Mouse (Mus musculus) hindbrain, embryonic 10.5 days (tissue): Measurements from ENCODE around the gene Gpr107. TPM values are rescaled to one million over a fixed set of nuclear protein-coding genes. Genes with fewer than 3 reads are reported as not detected.

Experiments used
- DNase-seq: peaks from one replicate; pipeline ENCODE4 v3.0.0-alpha.2; 2017; ENCODE audit warnings: low spot score
- H3K27ac ChIP-seq: fragments of 300-500 bp; sonication (generic); 2 replicates; pipeline ENCODE4 v1.5.1; 2016; ENCODE audit warnings: mild to moderate bottlenecking, moderate library complexity
- H3K27me3 ChIP-seq: fragments of 300-500 bp; sonication (generic); 2 replicates; pipeline ENCODE4 v1.6.1; 2016; ENCODE audit warnings: mild to moderate bottlenecking; ENCODE audit not compliant: poor library complexity, insufficient read depth, severe bottlenecking
- H3K36me3 ChIP-seq: fragments of 300-500 bp; sonication (generic); 2 replicates; pipeline ENCODE4 v1.6.1; 2016; ENCODE audit warnings: mild to moderate bottlenecking, moderate library complexity
- H3K4me1 ChIP-seq: fragments of 300-500 bp; sonication (generic); replicated peaks from 2 replicates; pipeline ENCODE4 v1.6.1; 2016; ENCODE audit warnings: mild to moderate bottlenecking
- H3K4me3 ChIP-seq: fragments of 300-500 bp; sonication (generic); 2 replicates; pipeline ENCODE4 v1.5.1; 2016; ENCODE audit warnings: mild to moderate bottlenecking, moderate library complexity
- H3K9me3 ChIP-seq: fragments of 300-500 bp; sonication (generic); 2 replicates; pipeline ENCODE4 v1.6.1; 2016; ENCODE audit warnings: mild to moderate bottlenecking, moderate library complexity
- WGBS: fragments of 180-500 bp; shearing (Covaris S2); methylation state at CpG from one replicate; pipeline ENCODE4 v1.1.7; 2016; 5-methylcytosine and 5-hydroxymethylcytosine counted together
- polyA plus RNA-seq: library from polyadenylated mRNA; unstranded; fragments of >200 nt; fragmentation: Nextera tagmentation; extraction: Ambion mirVana; gene quantifications from 2 replicates; pipeline ENCODE4 v1.2.1, GENCODE M21; 2016

Gene Gpr107
- polyA plus RNA-seq, 1 experiment from 2014 or later: 35.1 TPM

- no peak overlapping the region for H3K27ac ChIP-seq
- H3K4me1 ChIP-seq: peaks cover 57% of the 10 kb centered on the region
- DNase-seq: no peak
- WGBS: 86% methylated on average over 6 of the region's 6 CpGs
- no peaks in the 10 kb centered on the region for H3K9me3 ChIP-seq
- H3K36me3 ChIP-seq: peaks cover 33% of the 10 kb centered on the region
- H3K27me3 ChIP-seq: peaks cover 18% of the 10 kb centered on the region
- H3K4me3 ChIP-seq: no peak overlapping the region
These were observed 96.7 kb downstream of the Gpr107 start for GRCm38 (mm10) chr2:31248856-31249255.

- peaks cover 2% of the 10 kb centered on the region; the same call in 1 of the 2 replicates for H3K27me3 ChIP-seq
- WGBS: 98% methylated on average over 4 of the region's 4 CpGs
- H3K4me3 ChIP-seq: no peak overlapping the region
- peaks cover 33% of the 10 kb centered on the region for H3K36me3 ChIP-seq
- H3K4me1 ChIP-seq: peaks cover 63% of the 10 kb centered on the region
- no peak overlapping the region for H3K27ac ChIP-seq
- DNase-seq: no peak
- no peaks in the 10 kb centered on the region for H3K9me3 ChIP-seq
These were observed 100.1 kb downstream of the Gpr107 start for GRCm38 (mm10) chr2:31252167-31252566.

- H3K27ac ChIP-seq: 0 out of 2 replicates have a peak overlapping the region, but pooled peaks have one; percentile 19
- no peaks in the 10 kb centered on the region for H3K9me3 ChIP-seq
- peaks cover 28% of the 10 kb centered on the region for H3K36me3 ChIP-seq
- WGBS: 48% methylated on average over 3 of the region's 3 CpGs
- DNase-seq: no peak
- peaks cover 64% of the 10 kb centered on the region for H3K4me1 ChIP-seq
- no peak overlapping the region for H3K4me3 ChIP-seq
- no peaks in the 10 kb centered on the region for H3K27me3 ChIP-seq
These were observed 101.3 kb downstream of the Gpr107 start for GRCm38 (mm10) chr2:31253463-31253862.

- H3K4me1 ChIP-seq: peaks cover 77% of the 10 kb centered on the region
- 0 out of 2 replicates have a peak overlapping the region, but pooled peaks have one; percentile 8 for H3K27ac ChIP-seq
- peaks cover 15% of the 10 kb centered on the region for H3K36me3 ChIP-seq
- WGBS: 86% methylated on average over 3 of the region's 3 CpGs
- no peaks in the 10 kb centered on the region for H3K27me3 ChIP-seq
- H3K4me3 ChIP-seq: no peak overlapping the region
- no peak for DNase-seq
- no peaks in the 10 kb centered on the region for H3K9me3 ChIP-seq
These were observed 102.7 kb downstream of the Gpr107 start for GRCm38 (mm10) chr2:31254806-31255205.

DNA sequence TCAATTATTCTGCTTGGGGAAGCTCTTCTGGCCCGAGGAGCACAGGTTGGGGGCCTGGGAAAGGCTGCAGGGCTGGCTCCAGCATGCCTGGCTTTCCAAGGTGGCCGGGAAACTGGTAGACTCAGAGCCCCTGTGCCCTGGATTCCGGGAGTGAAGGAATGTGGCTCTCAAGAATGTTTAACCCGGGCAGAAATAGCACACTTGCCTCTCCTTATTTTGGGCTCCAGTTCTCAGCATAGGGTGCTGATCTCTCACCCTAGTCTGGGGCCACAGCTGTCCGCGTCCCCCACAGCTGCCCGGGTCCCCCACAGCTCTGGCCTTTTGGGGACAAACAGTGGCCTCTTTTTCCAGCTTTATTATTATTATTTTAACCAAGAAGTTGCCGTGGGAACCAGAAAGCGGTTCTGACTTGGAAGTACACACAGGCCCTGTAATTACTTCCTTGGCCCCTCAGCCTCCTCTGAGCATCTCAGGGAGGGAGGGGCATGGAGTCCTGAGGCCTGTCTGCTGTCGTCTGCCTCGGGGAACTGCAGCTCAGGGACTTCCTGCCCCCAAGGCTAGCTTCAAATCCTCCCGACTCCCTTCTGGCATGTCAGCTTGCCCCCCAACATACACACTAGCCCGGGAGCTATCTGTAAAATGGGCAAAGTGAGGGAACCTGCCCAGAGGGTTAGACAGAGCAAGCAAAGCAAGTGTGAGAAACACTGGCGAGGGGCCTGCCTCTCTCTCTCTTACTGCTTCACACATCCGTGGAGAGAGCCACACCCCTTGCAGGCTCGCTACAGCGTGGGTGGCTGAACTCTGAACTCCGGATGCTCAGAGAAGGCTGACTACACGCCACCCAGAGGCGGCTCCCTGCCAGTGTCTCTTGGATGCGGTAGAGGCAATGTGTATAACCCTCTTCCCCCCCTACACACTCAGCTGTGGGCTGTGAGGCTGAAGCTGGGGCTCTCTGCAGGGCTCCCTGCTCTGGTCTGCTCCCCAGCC is 104.1 kb downstream of the Gpr107 start:
- peak overlapping the region; percentile 73 for H3K27ac ChIP-seq
- H3K9me3 ChIP-seq: no peaks in the 10 kb centered on the region
- peak overlapping the region; percentile 14; the same call in 1 of the 2 replicates for H3K4me3 ChIP-seq
- no peaks in the 10 kb centered on the region for H3K27me3 ChIP-seq
- peaks cover 76% of the 10 kb centered on the region for H3K4me1 ChIP-seq
- peak; percentile 70 for DNase-seq
- H3K36me3 ChIP-seq: peaks cover 14% of the 10 kb centered on the region
- 20% methylated on average over 21 of the region's 21 CpGs for WGBS

DNA sequence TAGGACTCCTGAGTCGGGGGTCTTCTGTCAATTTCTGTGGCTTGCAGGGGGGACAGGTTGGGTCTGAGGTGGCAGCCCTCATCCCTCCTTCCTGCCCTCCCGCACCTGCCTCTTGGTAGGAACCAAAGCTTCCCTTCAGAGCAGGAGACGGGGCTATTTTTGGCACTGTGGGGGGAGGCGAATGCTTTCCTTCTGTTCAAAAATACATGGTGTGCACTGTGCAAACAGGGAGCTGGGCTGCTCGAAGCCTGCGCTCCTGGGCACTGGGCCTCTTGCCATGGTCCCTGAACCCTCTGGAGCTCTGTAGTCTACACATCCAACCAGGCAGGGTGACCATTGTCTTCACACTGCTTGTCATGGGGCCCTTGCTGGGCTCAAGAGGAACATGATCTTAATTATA is 105.0 kb downstream of the Gpr107 start:
- H3K36me3 ChIP-seq: peaks cover 17% of the 10 kb centered on the region
- no peak for DNase-seq
- H3K27me3 ChIP-seq: no peaks in the 10 kb centered on the region
- no peaks in the 10 kb centered on the region for H3K9me3 ChIP-seq
- WGBS: 80% methylated on average over 6 of the region's 6 CpGs
- peaks cover 76% of the 10 kb centered on the region for H3K4me1 ChIP-seq
- peak overlapping the region; percentile 73; the same call in 1 of the 2 replicates for H3K27ac ChIP-seq
- no peak overlapping the region for H3K4me3 ChIP-seq

GRCm38 (mm10) chr2:31258609-31259366 is 106.7 kb downstream of the Gpr107 start:
- Histone ChIP-seq H3K27me3 (no peaks in the 10 kb centered on the region), H3K27ac (peak overlapping the region; percentile 60), H3K9me3 (no peaks in the 10 kb centered on the region), H3K4me1 (peaks cover 83% of the 10 kb centered on the region), H3K36me3 (peaks cover 17% of the 10 kb centered on the region; the same call in 1 of the 2 replicates), H3K4me3 (peak overlapping the region; percentile 54)
- 13% methylated on average over 22 of the region's 22 CpGs for WGBS
- peak; percentile 58 for DNase-seq

DNA sequence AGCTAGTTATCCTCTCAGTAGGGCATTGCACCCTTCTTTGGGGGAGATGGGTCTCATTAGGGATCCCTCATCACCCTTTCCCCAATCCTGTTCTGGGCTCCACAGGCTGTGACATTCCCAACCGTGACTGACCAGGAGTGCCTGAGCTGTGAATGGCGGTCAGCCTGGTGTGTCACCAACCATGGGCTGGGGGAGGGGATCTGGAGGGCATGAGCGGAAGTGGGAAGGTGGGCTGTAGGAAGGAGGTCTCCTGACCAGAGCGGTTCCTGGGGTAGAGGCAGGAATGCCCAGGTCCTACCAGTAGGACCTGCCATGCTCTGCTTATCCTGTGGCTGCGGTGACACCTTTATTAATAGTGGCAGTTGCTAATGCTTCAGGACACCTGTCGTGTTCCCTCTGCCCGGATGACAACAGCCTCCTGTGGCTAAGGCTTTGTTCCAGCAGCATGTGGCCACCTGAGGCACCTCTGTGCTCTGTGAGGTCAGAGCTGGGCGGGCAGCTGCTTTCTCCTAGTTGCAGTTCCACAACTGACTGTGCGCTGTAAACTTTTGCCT is 107.3 kb downstream of the Gpr107 start:
- no peak for DNase-seq
- H3K4me3 ChIP-seq: peak overlapping the region; percentile 54
- H3K27ac ChIP-seq: peak overlapping the region; percentile 60
- H3K36me3 ChIP-seq: peaks cover 17% of the 10 kb centered on the region; the same call in 1 of the 2 replicates
- 22% methylated on average over 9 of the region's 9 CpGs for WGBS
- H3K4me1 ChIP-seq: peaks cover 84% of the 10 kb centered on the region
- H3K27me3 ChIP-seq: no peaks in the 10 kb centered on the region
- H3K9me3 ChIP-seq: no peaks in the 10 kb centered on the region

GRCm38 (mm10) chr2:31260549-31260948 is 108.4 kb downstream of the Gpr107 start:
- WGBS: 92% methylated on average over 8 of the region's 8 CpGs
- H3K27me3 ChIP-seq: no peaks in the 10 kb centered on the region
- no peak overlapping the region for H3K4me3 ChIP-seq
- peaks cover 17% of the 10 kb centered on the region; the same call in 1 of the 2 replicates for H3K36me3 ChIP-seq
- H3K27ac ChIP-seq: no peak overlapping the region
- no peak for DNase-seq
- peaks cover 84% of the 10 kb centered on the region for H3K4me1 ChIP-seq
- no peaks in the 10 kb centered on the region for H3K9me3 ChIP-seq

DNA sequence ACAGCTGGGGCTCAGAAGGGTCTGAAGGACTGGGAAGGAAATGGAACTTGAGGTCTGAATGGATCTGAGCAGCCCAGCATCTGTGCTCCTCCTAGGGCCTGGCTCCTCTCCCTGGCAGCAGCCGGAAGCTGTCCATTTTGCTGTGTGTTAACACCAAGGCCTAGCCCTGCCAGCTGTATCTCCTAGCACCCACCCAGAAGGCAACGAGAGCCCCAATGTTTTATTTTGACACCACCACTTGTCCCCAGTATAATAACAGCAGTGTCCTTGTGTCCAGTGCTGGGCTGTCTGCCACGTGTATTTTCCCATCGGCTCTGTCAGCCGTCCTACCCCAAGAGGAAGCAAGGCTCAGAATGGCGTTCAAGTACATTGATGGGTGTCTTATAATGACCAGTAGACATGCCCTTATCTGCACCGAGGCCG is 110.9 kb downstream of the Gpr107 start:
- Histone ChIP-seq H3K4me3 (no peak overlapping the region), H3K9me3 (no peaks in the 10 kb centered on the region), H3K27me3 (no peaks in the 10 kb centered on the region), H3K4me1 (peaks cover 83% of the 10 kb centered on the region), H3K36me3 (peaks cover 17% of the 10 kb centered on the region; the same call in 1 of the 2 replicates), H3K27ac (peak overlapping the region; percentile 50; the same call in 1 of the 2 replicates)
- 80% methylated on average over 8 of the region's 8 CpGs for WGBS
- DNase-seq: no peak

DNA sequence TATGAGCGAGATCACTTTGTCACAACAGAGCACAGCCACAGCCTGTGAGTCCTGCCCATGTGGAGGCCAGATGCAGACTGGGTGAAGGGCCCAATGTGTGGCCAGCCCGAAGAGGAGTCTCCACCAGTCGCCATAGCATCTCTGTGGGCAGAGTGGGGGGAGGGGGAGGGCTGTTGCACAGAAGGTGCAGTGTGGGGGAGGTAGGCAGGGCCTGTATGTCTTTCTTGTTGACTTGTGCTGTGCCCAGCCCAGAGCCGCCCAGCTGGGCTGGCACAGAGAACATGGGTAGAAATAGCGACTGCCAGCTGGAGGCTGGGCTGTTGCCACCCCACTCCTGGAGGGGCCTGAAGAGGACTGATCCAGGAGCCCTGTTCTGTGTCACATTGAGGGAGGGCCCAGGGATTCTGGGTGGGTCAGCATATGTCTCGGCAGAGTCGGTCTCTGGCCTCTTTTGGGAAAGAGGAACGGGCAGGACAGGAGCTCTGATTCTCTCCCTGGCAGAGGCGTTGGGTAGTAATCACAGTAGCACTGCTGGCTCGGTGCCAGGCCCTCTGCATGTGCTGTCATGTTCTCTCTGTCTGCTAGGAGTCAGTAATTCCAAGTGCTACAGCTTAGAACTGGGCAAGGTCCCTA is 111.7 kb downstream of the Gpr107 start:
- peak; percentile 23 for DNase-seq
- Histone ChIP-seq H3K9me3 (no peaks in the 10 kb centered on the region), H3K4me1 (peaks cover 83% of the 10 kb centered on the region), H3K36me3 (peaks cover 17% of the 10 kb centered on the region; the same call in 1 of the 2 replicates), H3K27me3 (no peaks in the 10 kb centered on the region), H3K4me3 (no peak overlapping the region), H3K27ac (peak overlapping the region; percentile 50)
- WGBS: 60% methylated on average over 10 of the region's 10 CpGs

DNA sequence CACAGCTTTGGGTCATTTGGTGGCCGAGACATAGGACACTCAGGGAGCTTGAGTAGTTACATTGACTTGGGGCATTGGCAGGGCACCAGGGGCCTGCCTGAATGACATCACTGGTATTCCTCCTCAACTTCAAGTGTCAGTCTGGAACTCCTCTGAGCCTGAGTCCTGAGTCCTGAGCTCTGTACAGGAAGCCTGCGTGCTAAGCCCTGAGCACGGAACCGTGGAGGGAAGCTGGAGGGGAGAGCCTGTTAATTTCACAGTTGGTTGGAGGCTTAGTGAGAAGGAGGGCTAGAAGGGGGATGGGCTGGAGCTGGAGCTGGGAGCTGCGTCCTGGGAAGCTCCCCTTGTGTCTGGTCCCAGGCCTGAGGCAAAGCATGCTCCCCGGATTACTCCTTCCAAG is 115.3 kb downstream of the Gpr107 start:
- Histone ChIP-seq H3K9me3 (no peaks in the 10 kb centered on the region), H3K27me3 (no peaks in the 10 kb centered on the region), H3K4me3 (no peak overlapping the region), H3K27ac (peak overlapping the region; percentile 77), H3K4me1 (peaks cover 70% of the 10 kb centered on the region), H3K36me3 (peaks cover 14% of the 10 kb centered on the region; the same call in 1 of the 2 replicates)
- no peak for DNase-seq
- 27% methylated on average over 6 of the region's 6 CpGs for WGBS
